Mouse (Mus musculus): ENCODE measurements around the gene Snx25.
"Not testable (repeated sequence)": the region's sequence is repeated elsewhere in the genome, so short reads cannot be mapped to it uniquely, and the experiment has no call there.

Snx25 gene

GRCm38 (mm10) chr8:46137336-46137735, 14.6 kb downstream of the Snx25 start:
- DNase-seq (ENCODE audit: low spot score in 2 of 2), result no peak

- not testable (repeated sequence) for DNase-seq (ENCODE audit: low spot score in 2 of 2)
Measured at GRCm38 (mm10) chr8:46135546-46135945, 16.4 kb downstream of the Snx25 start.

GRCm38 (mm10) chr8:46130426-46130825, 21.5 kb downstream of the Snx25 start:
- no peak for DNase-seq (ENCODE audit: low spot score in 2 of 2)

- no peak for DNase-seq (ENCODE audit: low spot score in 2 of 2)
Measured at GRCm38 (mm10) chr8:46122498-46122897, 29.5 kb downstream of the Snx25 start.

- DNase-seq (ENCODE audit: low spot score in 2 of 2), result no peak
Measured at GRCm38 (mm10) chr8:46119176-46119575, 32.8 kb downstream of the Snx25 start.

GRCm38 (mm10) chr8:46117172-46117571, 34.8 kb downstream of the Snx25 start:
- DNase-seq (ENCODE audit: low spot score in 2 of 2), result no peak

GRCm38 (mm10) chr8:46113421-46114170, 38.4 kb downstream of the Snx25 start:
- DNase-seq (ENCODE audit: low spot score in 2 of 2), result not testable (repeated sequence)

GRCm38 (mm10) chr8:46107690-46108089, 44.3 kb downstream of the Snx25 start:
- DNase-seq (ENCODE audit: low spot score in 2 of 2), result no peak

GRCm38 (mm10) chr8:46103434-46103833, 48.5 kb downstream of the Snx25 start:
- DNase-seq (ENCODE audit: low spot score in 2 of 2), result no peak

GRCm38 (mm10) chr8:46092667-46093360, 59.1 kb downstream of the Snx25 start:
- no peak for DNase-seq (ENCODE audit: low spot score in 2 of 2)

- no peak for DNase-seq (ENCODE audit: low spot score in 2 of 2)
Measured at GRCm38 (mm10) chr8:46083141-46083540, 68.8 kb downstream of the Snx25 start.

- no peak for DNase-seq (ENCODE audit: low spot score in 2 of 2)
Measured at GRCm38 (mm10) chr8:46081030-46081429, 70.9 kb downstream of the Snx25 start.

GRCm38 (mm10) chr8:46078866-46079265, 73.1 kb downstream of the Snx25 start:
- DNase-seq (ENCODE audit: low spot score in 2 of 2), result no peak

- no peak for DNase-seq (ENCODE audit: low spot score in 2 of 2)
Measured at GRCm38 (mm10) chr8:46075223-46075622, 76.7 kb downstream of the Snx25 start.

- DNase-seq (ENCODE audit: low spot score in 2 of 2), result no peak
Measured at GRCm38 (mm10) chr8:46073540-46074140, 78.3 kb downstream of the Snx25 start.

GRCm38 (mm10) chr8:46072798-46073197, 79.2 kb downstream of the Snx25 start:
- DNase-seq (ENCODE audit: low spot score in 2 of 2), result no peak

- DNase-seq (ENCODE audit: low spot score in 2 of 2), result no peak
Measured at GRCm38 (mm10) chr8:46040260-46040659, 111.7 kb downstream of the Snx25 start.

- no peak for DNase-seq (ENCODE audit: low spot score in 2 of 2)
Measured at GRCm38 (mm10) chr8:46039666-46040065, 112.3 kb downstream of the Snx25 start.

GRCm38 (mm10) chr8:46036217-46036616, 115.7 kb downstream of the Snx25 start:
- no peak for DNase-seq (ENCODE audit: low spot score in 2 of 2)

- no peak for DNase-seq (ENCODE audit: low spot score in 2 of 2)
Measured at GRCm38 (mm10) chr8:46024392-46024791, 127.6 kb downstream of the Snx25 start.

GRCm38 (mm10) chr8:46022758-46023157, 129.2 kb downstream of the Snx25 start:
- DNase-seq (ENCODE audit: low spot score in 2 of 2), result no peak

- no peak for DNase-seq (ENCODE audit: low spot score in 2 of 2)
Measured at GRCm38 (mm10) chr8:46022203-46022602, 129.8 kb downstream of the Snx25 start.

All from thymus, postnatal 10 days (tissue).